In genomic region chr4:142578536-142578935, GRCm38 (mm10) we compare ENCODE assay signal across 18 mouse cellular contexts.
DNase-seq lines count a peak whose midpoint lies in the region; ATAC-seq lines count a peak whose summit lies in the region.
"Had no signal": no experiment of that assay in that cellular context is flagged by ENCODE, and none has a peak within 500 bp of the region (broad histone marks: within the 10 kb centered on the region; RNA-seq: fewer than 3 reads in every experiment).

No protein-coding gene starts in this region.

- 28% methylated on average over 4 of the region's 4 CpGs for WGBS in forebrain, embryonic 13.5 days
- WGBS in forebrain, embryonic 14.5 days: 40% methylated on average over 4 of the region's 4 CpGs
- 24% methylated on average over 4 of the region's 4 CpGs for WGBS in hindbrain, embryonic 13.5 days
- 25% methylated on average over 4 of the region's 4 CpGs for WGBS in midbrain, embryonic 16.5 days

- DNase-seq in forebrain, embryonic 14.5 days (ENCODE audit: low spot score): no peak
- peak; percentile 28 for DNase-seq in embryo, embryonic 11 days
- no peak for DNase-seq in layer of hippocampus, adult 9-11 months
- no peak for DNase-seq in heart, adult 8-10 months (ENCODE audit: low spot score)
- DNase-seq in ovary, postnatal 10 days (ENCODE audit: low spot score): no peak
- DNase-seq: cerebellum, postnatal 36 days; heart, adult 18-20 months; heart, postnatal 10 days; liver; lung, adult 2 months; right cerebral cortex, postnatal 25 days had no signal

- no peak for ATAC-seq in forebrain, embryonic 13.5 days
- no peak for ATAC-seq in forebrain, embryonic 14.5 days
- ATAC-seq in hindbrain, embryonic 13.5 days (ENCODE audit: low FRiP score): no peak
- ATAC-seq in midbrain, embryonic 16.5 days: 0 out of 2 replicates have a peak, but pooled peaks have one; percentile 44
- ATAC-seq: intestine, embryonic 16.5 days; Patski had no signal

- H3K36me3 ChIP-seq in forebrain, embryonic 13.5 days (ENCODE audit: poor library complexity, severe bottlenecking): no peaks in the 10 kb centered on the region
- H3K36me3 ChIP-seq in forebrain, embryonic 14.5 days (ENCODE audit: control insufficient read depth, insufficient read depth, low read length): no peaks in the 10 kb centered on the region
- no peaks in the 10 kb centered on the region for H3K36me3 ChIP-seq in hindbrain, embryonic 13.5 days
- no peaks in the 10 kb centered on the region for H3K36me3 ChIP-seq in midbrain, embryonic 16.5 days (ENCODE audit: control insufficient read depth, insufficient read depth, low read length)

- 0 out of 2 replicates have a peak overlapping the region, but pooled peaks have one; percentile 5 for H3K27ac ChIP-seq in forebrain, embryonic 13.5 days
- no peak overlapping the region for H3K27ac ChIP-seq in forebrain, embryonic 14.5 days (ENCODE audit: low read depth, low read length)
- peak overlapping the region; percentile 78 for H3K27ac ChIP-seq in hindbrain, embryonic 13.5 days
- peak overlapping the region; percentile 56 for H3K27ac ChIP-seq in midbrain, embryonic 16.5 days (ENCODE audit: low read length)
- H3K27ac ChIP-seq: macrophage had no signal

- H3K9ac ChIP-seq in forebrain, embryonic 13.5 days: no peak overlapping the region
- H3K9ac ChIP-seq in forebrain, embryonic 14.5 days (ENCODE audit: low read length): no peak overlapping the region
- no peak overlapping the region for H3K9ac ChIP-seq in hindbrain, embryonic 13.5 days
- H3K9ac ChIP-seq in midbrain, embryonic 16.5 days (ENCODE audit: low read depth, low read length): no peak overlapping the region

- H3K4me2 ChIP-seq in forebrain, embryonic 13.5 days: no peak overlapping the region
- no peak overlapping the region for H3K4me2 ChIP-seq in forebrain, embryonic 14.5 days (ENCODE audit: low read length)
- H3K4me2 ChIP-seq in hindbrain, embryonic 13.5 days: no peak overlapping the region
- H3K4me2 ChIP-seq in midbrain, embryonic 16.5 days (ENCODE audit: low read length): no peak overlapping the region

- no peaks in the 10 kb centered on the region; the same call in 1 of the 2 replicates for H3K9me3 ChIP-seq in forebrain, embryonic 13.5 days (replicated peaks)
- no peaks in the 10 kb centered on the region for H3K9me3 ChIP-seq in forebrain, embryonic 14.5 days (replicated peaks; ENCODE audit: control insufficient read depth, low read length)
- H3K9me3 ChIP-seq in hindbrain, embryonic 13.5 days: no peaks in the 10 kb centered on the region
- H3K9me3 ChIP-seq in midbrain, embryonic 16.5 days (replicated peaks; ENCODE audit: control insufficient read depth, low read length, poor library complexity, severe bottlenecking): peaks cover 4% of the 10 kb centered on the region; the same call in 1 of the 2 replicates

- peaks cover 18% of the 10 kb centered on the region for H3K4me1 ChIP-seq in forebrain, embryonic 13.5 days
- H3K4me1 ChIP-seq in forebrain, embryonic 14.5 days (ENCODE audit: control insufficient read depth, insufficient read depth, low read length): 0 out of 2 replicates have a peak, but pooled peaks cover 2% of the 10 kb centered on the region
- H3K4me1 ChIP-seq in hindbrain, embryonic 13.5 days (replicated peaks): peaks cover 26% of the 10 kb centered on the region
- peaks cover 23% of the 10 kb centered on the region for H3K4me1 ChIP-seq in midbrain, embryonic 16.5 days (ENCODE audit: control insufficient read depth, insufficient read depth, low read length)

- H3K27me3 ChIP-seq in forebrain, embryonic 13.5 days: no peaks in the 10 kb centered on the region
- H3K27me3 ChIP-seq in forebrain, embryonic 14.5 days (replicated peaks; ENCODE audit: control insufficient read depth, insufficient read depth, low read length): no peaks in the 10 kb centered on the region
- H3K27me3 ChIP-seq in hindbrain, embryonic 13.5 days: no peaks in the 10 kb centered on the region
- H3K27me3 ChIP-seq in midbrain, embryonic 16.5 days (ENCODE audit: control insufficient read depth, insufficient read depth, low read depth, low read length): no peaks in the 10 kb centered on the region
- H3K27me3 ChIP-seq: Patski had no signal

- H3K4me3 ChIP-seq in forebrain, embryonic 13.5 days: no peak overlapping the region
- no peak overlapping the region for H3K4me3 ChIP-seq in forebrain, embryonic 14.5 days (ENCODE audit: low read depth, low read length)
- H3K4me3 ChIP-seq in hindbrain, embryonic 13.5 days: no peak overlapping the region
- H3K4me3 ChIP-seq in midbrain, embryonic 16.5 days (ENCODE audit: low read depth, low read length): no peak overlapping the region
- H3K4me3 ChIP-seq: erythroblast, embryonic 14.5 days had no signal
